Mouse (Mus musculus) intestine, embryonic 14.5 days (tissue): ENCODE measurements around the gene Baiap2l2. TPM values are rescaled to one million over a fixed set of nuclear protein-coding genes. Genes with fewer than 3 reads are reported as not detected.

Source experiments
- ATAC-seq: fragments of 200-750 bp; cut with Nextera tagmentation; replicated peaks from 2 replicates; pipeline ENCODE4 v1.8.0; 2017; ENCODE audit warnings: low read depth, moderate number of reproducible peaks, moderate TSS enrichment, moderate library complexity; ENCODE audit not compliant: low FRiP score, low TSS enrichment
- DNase-seq: peaks from one replicate; pipeline ENCODE4 v3.0.0-alpha.2; 2018; ENCODE audit warnings: low spot score
- H3K27ac ChIP-seq: fragments of 300-500 bp; sonication (generic); 2 replicates; pipeline ENCODE4 v1.5.1; 2014; ENCODE audit warnings: low read depth, mild to moderate bottlenecking, control low read depth
- H3K27me3 ChIP-seq: fragments of 300-500 bp; sonication (generic); replicated peaks from 2 replicates; pipeline ENCODE4 v1.6.1; 2014; ENCODE audit warnings: low read length, control low read depth; ENCODE audit not compliant: control insufficient read depth, insufficient read depth
- H3K36me3 ChIP-seq: fragments of 300-500 bp; sonication (generic); 2 replicates; pipeline ENCODE4 v1.6.1; 2014; ENCODE audit warnings: low read length, control low read depth; ENCODE audit not compliant: control insufficient read depth, insufficient read depth
- H3K4me1 ChIP-seq: fragments of 300-500 bp; sonication (generic); replicated peaks from 2 replicates; pipeline ENCODE4 v1.6.1; 2014; ENCODE audit warnings: low read length, control low read depth, mixed read lengths; ENCODE audit not compliant: control insufficient read depth, insufficient read depth
- H3K4me2 ChIP-seq: fragments of 300-500 bp; sonication (generic); 2 replicates; pipeline ENCODE4 v1.6.1; 2014; ENCODE audit warnings: low read length
- H3K4me3 ChIP-seq: fragments of 300-500 bp; sonication (generic); 2 replicates; pipeline ENCODE4 v1.5.1; 2014; ENCODE audit warnings: low read depth, low read length, control low read depth, mixed read lengths
- H3K9ac ChIP-seq: fragments of 300-500 bp; sonication (generic); 2 replicates; pipeline ENCODE4 v1.6.1; 2014; ENCODE audit warnings: mild to moderate bottlenecking, low read length
- H3K9me3 ChIP-seq: fragments of 300-500 bp; sonication (generic); 2 replicates; pipeline ENCODE4 v1.6.1; 2016; ENCODE audit warnings: low read length, control low read depth; ENCODE audit not compliant: control insufficient read depth
- WGBS: fragments of 180-500 bp; shearing (Covaris S2); extraction: QIAGEN DNeasy Blood & Tissue Kit; methylation state at CpG from one replicate; pipeline ENCODE4 v1.1.7; 2014; 5-methylcytosine and 5-hydroxymethylcytosine counted together
- polyA plus RNA-seq: library from polyadenylated mRNA; unstranded; fragments of >200 nt; fragmentation: Nextera tagmentation; extraction: Ambion mirVana; gene quantifications from 2 replicates; pipeline ENCODE4 v1.2.1, GENCODE M21; 2014

The Baiap2l2 gene
- 4.8 and 9.4 TPM in 2 replicates for polyA plus RNA-seq

DNA sequence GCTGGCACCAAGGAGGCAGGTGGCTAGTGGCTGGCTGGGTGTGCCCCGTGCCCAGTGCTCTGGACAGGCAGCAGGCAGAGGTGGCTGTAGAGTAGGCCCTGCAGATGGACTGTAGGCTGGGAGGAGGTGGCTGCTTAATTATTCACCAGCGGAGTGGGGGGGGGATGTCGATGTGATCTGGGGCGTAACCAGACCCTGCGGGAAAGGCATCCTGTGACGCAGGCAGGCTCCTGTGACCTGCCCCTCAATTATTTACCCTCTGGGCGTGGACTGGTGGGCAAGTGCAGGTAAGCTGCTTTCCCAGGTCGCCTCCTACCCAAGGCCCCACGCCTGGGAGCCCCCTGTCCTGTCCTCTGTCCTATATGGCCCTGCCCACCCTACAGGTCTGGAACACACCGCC lies at the start of gene Baiap2l2:
TSS of gene Baiap2l2 (minus strand) at position 139 of the 400 bp plus-strand sequence.
- Histone ChIP-seq H3K9ac (no peak within 1 kb of the TSS), H3K4me2 (0 out of 2 replicates have a peak within 1 kb of the TSS, but pooled peaks have one; percentile 11)

DNA sequence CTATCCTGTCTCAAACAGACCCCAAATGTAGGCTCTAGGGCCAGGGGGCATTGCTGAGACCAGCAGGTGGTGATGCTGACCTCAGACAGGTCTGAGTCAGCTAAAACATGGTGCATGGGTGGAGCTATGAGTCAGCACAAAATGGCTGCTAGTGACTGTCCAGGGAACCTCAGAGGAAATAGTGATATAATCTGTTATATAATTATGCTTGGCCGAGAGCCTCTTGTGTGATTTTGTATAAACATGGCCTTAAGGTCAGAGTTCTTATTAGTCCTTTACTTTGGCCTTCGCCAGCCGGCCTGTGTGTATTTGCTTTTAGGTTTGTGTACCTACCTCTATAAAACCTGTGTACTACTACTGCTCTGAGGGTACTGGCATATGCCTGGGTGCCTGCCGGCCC lies 48.1 kb upstream of the Baiap2l2 start:
- ATAC-seq, result no peak
- Histone ChIP-seq H3K4me2 (no peak overlapping the region), H3K27me3 (no peaks in the 10 kb centered on the region), H3K4me1 (peaks cover 2% of the 10 kb centered on the region; the same call in 1 of the 2 replicates), H3K36me3 (no peaks in the 10 kb centered on the region), H3K27ac (no peak overlapping the region), H3K4me3 (no peak overlapping the region), H3K9me3 (no peaks in the 10 kb centered on the region), H3K9ac (no peak overlapping the region)
- WGBS, result 47% methylated on average over 4 of the region's 4 CpGs
- DNase-seq, result no peak

More for the DNA sequence above, at the start of gene Baiap2l2:
- WGBS, result 47% methylated on average over 10 of the region's 10 CpGs
- ATAC-seq (peak; percentile 51), DNase-seq (peak; percentile 67)
- Histone ChIP-seq H3K36me3 (peaks cover 10% of the 10 kb centered on the region), H3K27me3 (no peaks in the 10 kb centered on the region), H3K4me3 (no peak within 1 kb of the TSS), H3K27ac (no peak within 1 kb of the TSS), H3K9me3 (no peaks in the 10 kb centered on the region), H3K4me1 (no peaks in the 10 kb centered on the region)

DNA sequence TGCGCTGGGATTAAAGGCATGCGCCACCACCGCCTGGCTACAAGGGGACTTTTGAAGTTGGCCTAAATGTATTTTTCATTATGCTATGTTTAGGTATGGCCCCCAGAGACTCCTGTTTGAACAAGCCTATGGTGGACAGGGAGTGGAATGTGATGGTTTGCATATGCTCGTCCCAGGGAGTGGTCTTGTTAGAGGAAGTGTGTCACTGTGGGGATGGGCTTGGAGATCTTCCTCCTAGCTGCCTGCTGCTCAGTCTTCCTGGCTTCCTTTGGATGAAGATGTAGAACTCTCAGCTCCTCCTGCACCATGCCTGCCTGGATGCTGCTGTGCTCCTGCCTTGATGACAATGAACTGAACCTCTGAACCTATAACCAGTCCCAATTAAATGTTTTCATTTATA lies 45.2 kb upstream of the Baiap2l2 start:
- H3K9ac ChIP-seq, result no peak overlapping the region
- no peak for ATAC-seq
- no peak overlapping the region for H3K27ac ChIP-seq

GRCm38 (mm10) chr15:79329979-79330363 lies 44.6 kb upstream of the Baiap2l2 start:
- H3K27ac ChIP-seq, result no peak overlapping the region
- H3K9ac ChIP-seq, result no peak overlapping the region
- H3K9me3 ChIP-seq, result no peaks in the 10 kb centered on the region
- DNase-seq, result no peak
- H3K27me3 ChIP-seq, result no peaks in the 10 kb centered on the region
- no peak overlapping the region for H3K4me3 ChIP-seq
- H3K4me1 ChIP-seq, result peaks cover 12% of the 10 kb centered on the region
- no peak overlapping the region for H3K4me2 ChIP-seq
- ATAC-seq, result no peak
- H3K36me3 ChIP-seq, result no peaks in the 10 kb centered on the region
- 82% methylated on average over 6 of the region's 6 CpGs for WGBS

More for the DNA sequence above, 45.2 kb upstream of the Baiap2l2 start:
- 47% methylated on average over 4 of the region's 4 CpGs for WGBS
- H3K9me3 ChIP-seq, result no peaks in the 10 kb centered on the region
- DNase-seq, result no peak
- no peak overlapping the region for H3K4me3 ChIP-seq
- H3K4me1 ChIP-seq, result peaks cover 12% of the 10 kb centered on the region
- no peaks in the 10 kb centered on the region for H3K27me3 ChIP-seq
- H3K4me2 ChIP-seq, result no peak overlapping the region
- H3K36me3 ChIP-seq, result no peaks in the 10 kb centered on the region

- WGBS, result 93% methylated on average over 6 of the region's 6 CpGs
- H3K9me3 ChIP-seq, result no peaks in the 10 kb centered on the region
- no peak overlapping the region for H3K9ac ChIP-seq
- no peaks in the 10 kb centered on the region for H3K27me3 ChIP-seq
- DNase-seq, result no peak
- H3K4me1 ChIP-seq, result peaks cover 12% of the 10 kb centered on the region
- ATAC-seq, result no peak
- no peak overlapping the region for H3K27ac ChIP-seq
- H3K4me2 ChIP-seq, result no peak overlapping the region
- H3K36me3 ChIP-seq, result no peaks in the 10 kb centered on the region
- no peak overlapping the region for H3K4me3 ChIP-seq
Observed at GRCm38 (mm10) chr15:79329346-79329978, 44.1 kb upstream of the Baiap2l2 start.

DNA sequence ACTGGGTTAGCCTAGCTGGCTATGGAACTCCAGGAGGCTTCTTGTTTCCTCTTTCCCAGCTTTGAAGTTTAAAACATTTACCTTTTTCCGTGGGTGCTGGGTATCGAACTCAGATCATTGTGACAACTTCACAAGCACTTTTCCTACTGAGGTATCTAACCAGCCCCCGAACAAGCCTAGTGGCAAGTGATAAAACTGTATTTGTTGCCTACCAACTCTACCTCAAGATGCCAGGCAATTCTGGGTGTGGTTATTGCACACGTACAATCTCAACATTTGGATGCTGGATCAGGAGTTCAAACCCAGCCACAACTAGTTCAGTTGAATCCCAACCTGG lies 43.6 kb upstream of the Baiap2l2 start:
- H3K4me2 ChIP-seq, result peak overlapping the region; percentile 83
- H3K27ac ChIP-seq, result peak overlapping the region; percentile 93
- H3K4me3 ChIP-seq, result peak overlapping the region; percentile 62; the same call in 1 of the 2 replicates
- H3K36me3 ChIP-seq, result no peaks in the 10 kb centered on the region
- ATAC-seq (no peak), DNase-seq (peak; percentile 62)
- no peaks in the 10 kb centered on the region for H3K9me3 ChIP-seq
- no peaks in the 10 kb centered on the region for H3K27me3 ChIP-seq
- peaks cover 17% of the 10 kb centered on the region for H3K4me1 ChIP-seq
- no peak overlapping the region for H3K9ac ChIP-seq
- 90% methylated on average over 4 of the region's 4 CpGs for WGBS

DNA sequence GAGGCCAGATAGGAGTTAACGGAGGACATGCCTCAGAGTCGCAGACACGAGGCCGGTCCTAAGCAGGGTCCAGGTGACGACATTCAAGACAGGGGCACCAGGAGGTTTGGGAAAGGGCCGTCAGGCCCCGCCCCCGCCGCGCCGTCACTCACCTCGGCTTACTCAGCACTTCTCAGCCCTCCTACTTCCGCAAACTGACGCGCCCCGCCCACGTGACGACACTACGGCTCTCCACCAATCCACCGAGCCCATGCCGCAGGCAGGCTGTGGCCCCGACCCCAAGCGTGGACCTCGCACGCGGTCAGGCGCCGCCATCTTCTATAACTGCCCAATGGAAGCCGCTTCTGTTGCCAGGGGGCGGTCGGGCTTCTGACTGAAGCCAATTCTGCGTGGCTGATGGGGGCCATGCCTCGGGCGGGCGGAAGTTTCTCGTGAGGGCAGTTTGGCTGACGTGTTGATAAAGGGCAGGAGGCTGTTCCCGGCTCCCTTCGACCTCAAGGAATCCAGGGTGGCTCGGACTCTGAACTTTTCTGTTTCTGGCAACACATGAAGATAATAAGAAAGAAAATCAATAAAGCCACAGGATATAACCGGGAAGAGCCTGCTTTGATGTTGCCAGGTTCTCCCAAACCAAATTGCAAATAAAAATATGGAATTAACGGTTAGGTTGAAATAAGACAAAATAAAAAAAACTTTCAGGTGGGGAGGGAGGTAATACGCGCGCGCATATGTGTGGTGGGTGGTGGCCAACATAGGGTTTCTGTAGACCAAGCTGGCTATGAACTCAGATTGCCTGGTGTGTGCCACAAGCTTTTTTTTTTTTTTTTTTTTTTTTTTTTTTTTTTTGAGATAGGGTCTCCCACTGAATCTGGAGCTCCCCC lies 43.0 kb upstream of the Baiap2l2 start, which contains the start of gene Pla2g6:
TSS of gene Pla2g6 (minus strand) at position 333 of the 881 bp plus-strand sequence.
- no peaks in the 10 kb centered on the region for H3K27me3 ChIP-seq
- H3K4me1 ChIP-seq, result peaks cover 22% of the 10 kb centered on the region
- H3K4me3 ChIP-seq, result peak within 1 kb of the TSS; percentile 62
- H3K9me3 ChIP-seq, result no peaks in the 10 kb centered on the region
- H3K27ac ChIP-seq, result peak within 1 kb of the TSS; percentile 93
- peak within 1 kb of the TSS; percentile 83 for H3K4me2 ChIP-seq
- H3K9ac ChIP-seq, result peak within 1 kb of the TSS; percentile 78
- H3K36me3 ChIP-seq, result no peaks in the 10 kb centered on the region
- DNase-seq (peak; percentile 99), ATAC-seq (peak; percentile 95)
- WGBS, result 4% methylated on average over 43 of the region's 46 CpGs

DNA sequence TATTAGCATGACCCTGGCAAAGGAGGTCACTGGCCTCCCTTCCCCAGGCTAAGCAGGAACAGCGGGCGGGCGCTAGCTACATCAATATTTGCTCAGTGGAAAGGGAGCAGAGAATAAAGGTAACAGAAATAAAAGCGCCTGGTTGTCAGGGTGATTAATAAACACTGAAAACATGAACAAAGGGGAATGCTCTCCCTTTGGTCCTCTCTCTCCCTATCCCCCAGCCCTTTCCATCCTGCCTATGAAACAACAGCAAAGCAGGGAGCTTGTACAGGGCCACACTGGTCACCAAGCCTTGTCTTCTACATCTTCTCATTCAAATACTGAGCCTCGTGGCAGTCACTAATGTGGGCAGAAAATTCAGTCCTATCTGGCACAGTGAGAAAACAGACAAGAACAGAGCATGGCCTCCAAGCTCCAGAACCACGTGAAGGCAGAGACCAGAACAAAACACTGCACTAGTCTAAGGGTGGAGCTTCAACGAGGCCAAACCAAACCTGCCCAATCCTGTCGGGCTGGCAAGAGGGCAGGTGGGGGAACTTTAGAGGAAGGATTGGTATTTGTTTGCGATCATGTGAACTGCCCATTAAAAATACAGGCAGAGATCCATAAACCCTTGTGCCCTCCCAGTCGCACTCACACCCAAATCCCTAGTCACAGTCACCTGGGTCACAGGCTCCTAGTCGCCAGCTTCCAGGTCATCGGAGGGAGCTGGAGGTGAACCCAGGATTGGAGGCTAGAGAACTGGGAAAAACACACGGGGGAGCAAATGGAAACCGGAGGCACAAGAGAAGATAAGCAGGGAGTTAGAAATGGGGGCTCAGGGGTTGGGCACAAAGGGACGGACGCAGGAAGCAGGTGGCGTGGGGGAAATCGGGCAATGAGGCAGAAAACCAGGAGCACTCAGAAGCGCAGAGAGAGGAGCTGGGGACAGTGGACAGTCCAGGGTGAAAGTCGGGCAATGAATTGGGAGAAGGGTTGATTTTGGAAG lies 41.9 kb upstream of the Baiap2l2 start:
- peak; percentile 26 for ATAC-seq
- WGBS, result 13% methylated on average over 20 of the region's 20 CpGs
- Histone ChIP-seq H3K27ac (peak overlapping the region; percentile 93), H3K9ac (peak overlapping the region; percentile 78), H3K4me1 (peaks cover 23% of the 10 kb centered on the region), H3K27me3 (no peaks in the 10 kb centered on the region), H3K4me2 (peak overlapping the region; percentile 83), H3K36me3 (no peaks in the 10 kb centered on the region), H3K4me3 (peak overlapping the region; percentile 62), H3K9me3 (no peaks in the 10 kb centered on the region)
- peak; percentile 81 for DNase-seq
